In genomic region chr4:152953237-152953974, GRCm38 (mm10) we compare ENCODE assay signal across 11 mouse cellular contexts.
DNase-seq lines count a peak whose midpoint lies in the region; ATAC-seq and TF ChIP-seq lines count a peak whose summit lies in the region.
"Had no signal": no experiment of that assay in that cellular context is flagged by ENCODE, and none has a peak within 500 bp of the region (broad histone marks: within the 10 kb centered on the region; RNA-seq: fewer than 3 reads in every experiment).

No protein-coding gene starts in this region.

- no peaks in the 10 kb centered on the region for H3K36me3 ChIP-seq in lung, embryonic 14.5 days (ENCODE audit: insufficient read depth)
- no peaks in the 10 kb centered on the region for H3K36me3 ChIP-seq in embryonic facial prominence, embryonic 14.5 days (ENCODE audit: control insufficient read depth, insufficient read depth, low read length)
- no peaks in the 10 kb centered on the region for H3K36me3 ChIP-seq in hindbrain, postnatal 0 days (ENCODE audit: insufficient read depth, low read length)
- H3K36me3 ChIP-seq in neural tube, embryonic 15.5 days: no peaks in the 10 kb centered on the region
- H3K36me3 ChIP-seq: G1E; liver, embryonic 12.5 days had no signal

- H3K9ac ChIP-seq in lung, embryonic 14.5 days: no peak overlapping the region
- no peak overlapping the region for H3K9ac ChIP-seq in embryonic facial prominence, embryonic 14.5 days (ENCODE audit: low read depth, low read length)
- H3K9ac ChIP-seq in hindbrain, postnatal 0 days (replicated peaks; ENCODE audit: low read length): no peak overlapping the region
- H3K9ac ChIP-seq in neural tube, embryonic 15.5 days (replicated peaks): no peak overlapping the region
- H3K9ac ChIP-seq: liver, embryonic 12.5 days had no signal

- no peak for TF ChIP-seq CTCF in lung, embryonic 14.5 days (IDR thresholded peaks at IDR 0.05; ENCODE audit: low read depth)
- TF ChIP-seq CTCF in hindbrain, postnatal 0 days (IDR thresholded peaks at IDR 0.05; ENCODE audit: low read depth): no peak; the same call in 1 of the 2 replicates

- peak; percentile 33 for DNase-seq in lung, embryonic 14.5 days
- DNase-seq in lung, postnatal 14 days: no peak
- peak; percentile 13 for DNase-seq in embryonic facial prominence, embryonic 14.5 days (ENCODE audit: low spot score)
- DNase-seq in hindbrain, postnatal 0 days (ENCODE audit: low spot score): peak; percentile 67
- DNase-seq in thymus, postnatal 36 days: no peak
- no peak for DNase-seq in left cerebral cortex, postnatal 25 days (ENCODE audit: low spot score in 2 of 2)
- DNase-seq: cerebellum, adult 2 months had no signal

- intact Hi-C loops in left cerebral cortex, postnatal 25 days (cut with DNase I): no loop called here

- no peaks in the 10 kb centered on the region for H3K9me3 ChIP-seq in lung, embryonic 14.5 days (ENCODE audit: low read depth, low read length)
- H3K9me3 ChIP-seq in embryonic facial prominence, embryonic 14.5 days (ENCODE audit: control insufficient read depth, low read length): no peaks in the 10 kb centered on the region
- H3K9me3 ChIP-seq in hindbrain, postnatal 0 days (ENCODE audit: low read length): no peaks in the 10 kb centered on the region
- no peaks in the 10 kb centered on the region for H3K9me3 ChIP-seq in neural tube, embryonic 15.5 days (replicated peaks)

- 27% methylated on average over 15 of the region's 15 CpGs for WGBS in lung, embryonic 14.5 days
- 65% methylated on average over 15 of the region's 15 CpGs for whole genome bisulfite sequencing in embryonic facial prominence, embryonic 14.5 days
- WGBS in hindbrain, postnatal 0 days: 27% methylated on average over 15 of the region's 15 CpGs
- WGBS in neural tube, embryonic 15.5 days: 11% methylated on average over 15 of the region's 15 CpGs

- no peak overlapping the region for H3K27ac ChIP-seq in lung, embryonic 14.5 days (ENCODE audit: low read depth)
- no peak overlapping the region for H3K27ac ChIP-seq in embryonic facial prominence, embryonic 14.5 days (replicated peaks; ENCODE audit: low read depth, low read length)
- H3K27ac ChIP-seq in hindbrain, postnatal 0 days: peak overlapping the region; percentile 60
- peak overlapping the region; percentile 71 for H3K27ac ChIP-seq in neural tube, embryonic 15.5 days (replicated peaks)
- H3K27ac ChIP-seq: layer of hippocampus, adult 2 months; liver, embryonic 12.5 days had no signal

- ATAC-seq in lung, embryonic 14.5 days (ENCODE audit: insufficient read depth): peak; percentile 80; the same call in 1 of the 2 replicates
- peak; percentile 18; the same call in 1 of the 2 replicates for ATAC-seq in embryonic facial prominence, embryonic 14.5 days (ENCODE audit: low read depth)
- peak; percentile 75 for ATAC-seq in hindbrain, postnatal 0 days
- ATAC-seq in neural tube, embryonic 15.5 days (ENCODE audit: low FRiP score): peak; percentile 63
- ATAC-seq: liver, embryonic 12.5 days had no signal

- H3K27me3 ChIP-seq in lung, embryonic 14.5 days (ENCODE audit: insufficient read depth, low read length): no peaks in the 10 kb centered on the region
- no peaks in the 10 kb centered on the region for H3K27me3 ChIP-seq in embryonic facial prominence, embryonic 14.5 days (replicated peaks; ENCODE audit: control insufficient read depth, insufficient read depth, low read length)
- no peaks in the 10 kb centered on the region for H3K27me3 ChIP-seq in hindbrain, postnatal 0 days (ENCODE audit: insufficient read depth, low read length)
- no peaks in the 10 kb centered on the region for H3K27me3 ChIP-seq in neural tube, embryonic 15.5 days (replicated peaks)
- H3K27me3 ChIP-seq: liver, embryonic 12.5 days had no signal

- no peak overlapping the region for H3K4me3 ChIP-seq in lung, embryonic 14.5 days (ENCODE audit: low read depth, low read length)
- no peak overlapping the region for H3K4me3 ChIP-seq in embryonic facial prominence, embryonic 14.5 days (ENCODE audit: low read depth, low read length)
- no peak overlapping the region for H3K4me3 ChIP-seq in hindbrain, postnatal 0 days (ENCODE audit: low read length)
- no peak overlapping the region for H3K4me3 ChIP-seq in neural tube, embryonic 15.5 days (replicated peaks)
- H3K4me3 ChIP-seq: layer of hippocampus, adult 2 months; liver, embryonic 12.5 days had no signal

- no peak overlapping the region for H3K4me2 ChIP-seq in lung, embryonic 14.5 days
- H3K4me2 ChIP-seq in embryonic facial prominence, embryonic 14.5 days (ENCODE audit: low read depth, low read length): no peak overlapping the region
- no peak overlapping the region for H3K4me2 ChIP-seq in hindbrain, postnatal 0 days (ENCODE audit: low read depth, low read length)
- no peak overlapping the region for H3K4me2 ChIP-seq in neural tube, embryonic 15.5 days
- H3K4me2 ChIP-seq: liver, embryonic 12.5 days had no signal

- H3K4me1 ChIP-seq in lung, embryonic 14.5 days (ENCODE audit: insufficient read depth): no peaks in the 10 kb centered on the region
- H3K4me1 ChIP-seq in embryonic facial prominence, embryonic 14.5 days (ENCODE audit: control insufficient read depth, insufficient read depth, low read length): no peaks in the 10 kb centered on the region
- peaks cover 11% of the 10 kb centered on the region for H3K4me1 ChIP-seq in hindbrain, postnatal 0 days (ENCODE audit: insufficient read depth, low read length)
- H3K4me1 ChIP-seq in neural tube, embryonic 15.5 days: peaks cover 28% of the 10 kb centered on the region
- H3K4me1 ChIP-seq: liver, embryonic 12.5 days had no signal

Comparison
In these comparisons a context has a peak if more than half of its experiments do, and no peak if none do; other contexts are left out.
1. DNase-seq: peak in lung, embryonic 14.5 days (single experiment), embryonic facial prominence, embryonic 14.5 days (single experiment) and hindbrain, postnatal 0 days (single experiment); none in lung, postnatal 14 days (single experiment), thymus, postnatal 36 days (0 of 2) and left cerebral cortex, postnatal 25 days (0 of 2).
2. ATAC-seq: peak in every context shown above with its lines; median percentile 80 in lung, embryonic 14.5 days; 75 in hindbrain, postnatal 0 days; 63 in neural tube, embryonic 15.5 days; 18 in embryonic facial prominence, embryonic 14.5 days.
3. H3K27ac ChIP-seq: peak in hindbrain, postnatal 0 days (single experiment) and neural tube, embryonic 15.5 days (single experiment); none in lung, embryonic 14.5 days (single experiment) and embryonic facial prominence, embryonic 14.5 days (single experiment).